Mouse (Mus musculus) kidney, adult 2 months (tissue): Measurements from ENCODE around the gene Mgarp. TPM values are rescaled to one million over a fixed set of nuclear protein-coding genes. Genes with fewer than 3 reads are reported as not detected.

ENCODE experiments used
- DNase-seq: peaks from one replicate; pipeline ENCODE4 v3.0.0; 2021
- H3K27ac ChIP-seq: fragments of 200-500 bp; 2 replicates; pipeline ENCODE4 v1.5.1; 2012; ENCODE audit warnings: low read depth, low read length, control low read depth, inconsistent platforms; ENCODE audit not compliant: insufficient read depth
- H3K27me3 ChIP-seq: fragments of 200-500 bp; replicated peaks from 2 replicates; pipeline ENCODE4 v1.6.1; 2012; ENCODE audit warnings: mild to moderate bottlenecking, moderate library complexity, low read length, inconsistent platforms; ENCODE audit not compliant: control insufficient read depth, insufficient read depth
- H3K36me3 ChIP-seq: fragments of 200-500 bp; 2 replicates; pipeline ENCODE4 v1.6.1; 2012; ENCODE audit warnings: mild to moderate bottlenecking, moderate library complexity, low read length, inconsistent platforms; ENCODE audit not compliant: control insufficient read depth, insufficient read depth
- H3K4me1 ChIP-seq: fragments of 200-500 bp; 2 replicates; pipeline ENCODE4 v1.6.1; 2011; ENCODE audit warnings: low read length; ENCODE audit not compliant: control insufficient read depth, insufficient read depth
- H3K4me3 ChIP-seq: fragments of 200-500 bp; 2 replicates; pipeline ENCODE4 v1.5.1; 2011; ENCODE audit warnings: mild to moderate bottlenecking, low read depth, low read length, control low read depth; ENCODE audit not compliant: insufficient read depth
- CTCF ChIP-seq: fragments of 200-500 bp; conservative IDR thresholded peaks from 2 replicates; pipeline ENCODE4 v1.5.1; 2011; ENCODE audit warnings: low read depth, mild to moderate bottlenecking, control low read depth, low read length, moderate library complexity, mixed read lengths; ENCODE audit not compliant: insufficient read depth, insufficient read length
- POLR2A ChIP-seq: fragments of 200-500 bp; IDR thresholded peaks from one replicate; pipeline ENCODE4 v1.6.1; 2011; ENCODE audit warnings: low read depth, low read length, control low read depth
- WGBS: fragments of 180-500 bp; shearing (Covaris S2); methylation state at CpG from one replicate; pipeline ENCODE4 v1.1.7; 2018; 5-methylcytosine and 5-hydroxymethylcytosine counted together
- polyA plus RNA-seq: library from polyadenylated mRNA; depleted of rRNA; stranded (reverse); fragments of >200 nt; gene quantifications from 2 replicates; pipeline ENCODE4 v1.2.3, GENCODE M21; 2012

The Mgarp gene
- polyA plus RNA-seq, 1 experiment: not detected

- WGBS: 4% methylated on average over 3 of the region's 3 CpGs
- H3K27ac ChIP-seq: no peak overlapping the region
- TF ChIP-seq POLR2A: no peak
- DNase-seq: no peak
- H3K4me3 ChIP-seq: peak overlapping the region; percentile 39; the same call in 1 of the 2 replicates
- no peaks in the 10 kb centered on the region for H3K36me3 ChIP-seq
- no peaks in the 10 kb centered on the region for H3K27me3 ChIP-seq
- H3K4me1 ChIP-seq: no peaks in the 10 kb centered on the region; the same call in 1 of the 2 replicates
Measured at GRCm38 (mm10) chr3:51365517-51365882, 31.0 kb downstream of the Mgarp start.

GRCm38 (mm10) chr3:51364703-51365516 is 31.6 kb downstream of the Mgarp start:
- TF ChIP-seq POLR2A (no peak), CTCF (peak; percentile 94)
- Histone ChIP-seq H3K27me3 (no peaks in the 10 kb centered on the region), H3K27ac (no peak overlapping the region), H3K4me1 (no peaks in the 10 kb centered on the region; the same call in 1 of the 2 replicates), H3K4me3 (peak overlapping the region; percentile 39), H3K36me3 (no peaks in the 10 kb centered on the region)
- WGBS: 6% methylated on average over 31 of the region's 31 CpGs
- DNase-seq: peak; percentile 80

GRCm38 (mm10) chr3:51361066-51361465 is 35.5 kb downstream of the Mgarp start:
- no peaks in the 10 kb centered on the region for H3K36me3 ChIP-seq
- H3K4me3 ChIP-seq: no peak overlapping the region
- no peak for DNase-seq
- WGBS: 42% methylated on average over 9 of the region's 9 CpGs
- no peak for TF ChIP-seq CTCF
- TF ChIP-seq POLR2A: no peak
- H3K27me3 ChIP-seq: no peaks in the 10 kb centered on the region
- H3K4me1 ChIP-seq: no peaks in the 10 kb centered on the region; the same call in none of the 2 replicates
- H3K27ac ChIP-seq: no peak overlapping the region

- Histone ChIP-seq H3K4me3 (no peak overlapping the region), H3K4me1 (no peaks in the 10 kb centered on the region; the same call in none of the 2 replicates), H3K36me3 (no peaks in the 10 kb centered on the region), H3K27ac (no peak overlapping the region), H3K27me3 (no peaks in the 10 kb centered on the region)
- TF ChIP-seq POLR2A (no peak), CTCF (no peak)
- 80% methylated on average over 14 of the region's 14 CpGs for WGBS
- no peak for DNase-seq
Measured at GRCm38 (mm10) chr3:51359558-51360307, 36.8 kb downstream of the Mgarp start.

- DNase-seq: peak; percentile 38
- 8% methylated on average over 50 of the region's 50 CpGs for WGBS
- no peaks in the 10 kb centered on the region for H3K36me3 ChIP-seq
- H3K4me3 ChIP-seq: peak overlapping the region; percentile 48
- no peak overlapping the region for H3K27ac ChIP-seq
- TF ChIP-seq POLR2A (no peak), CTCF (no peak)
- no peaks in the 10 kb centered on the region; the same call in none of the 2 replicates for H3K4me1 ChIP-seq
- H3K27me3 ChIP-seq: no peaks in the 10 kb centered on the region
Measured at GRCm38 (mm10) chr3:51358660-51359557, 37.6 kb downstream of the Mgarp start.

GRCm38 (mm10) chr3:51358181-51358580 is 38.4 kb downstream of the Mgarp start:
- Histone ChIP-seq H3K27me3 (no peaks in the 10 kb centered on the region), H3K4me1 (no peaks in the 10 kb centered on the region; the same call in none of the 2 replicates), H3K36me3 (no peaks in the 10 kb centered on the region), H3K27ac (no peak overlapping the region), H3K4me3 (no peak overlapping the region)
- DNase-seq: peak; percentile 55
- TF ChIP-seq POLR2A: no peak
- no peak for TF ChIP-seq CTCF
- 20% methylated on average over 15 of the region's 15 CpGs for WGBS
